Mouse (Mus musculus) olfactory bulb, adult 2 months (tissue): ENCODE results near the gene Scgb3a1. TPM values are rescaled to one million over a fixed set of nuclear protein-coding genes. Genes with fewer than 3 reads are reported as not detected.

Experiments
- H3K27ac ChIP-seq: fragments of 200-500 bp; 2 replicates; pipeline ENCODE4 v1.5.1; 2012; ENCODE audit warnings: low read depth, low read length; ENCODE audit not compliant: insufficient read depth
- H3K4me1 ChIP-seq: fragments of 200-500 bp; 2 replicates; pipeline ENCODE4 v1.6.1; 2012; ENCODE audit warnings: low read length; ENCODE audit not compliant: control insufficient read depth, insufficient read depth
- H3K4me3 ChIP-seq: fragments of 200-500 bp; 2 replicates; pipeline ENCODE4 v1.5.1; 2012; ENCODE audit warnings: mild to moderate bottlenecking, low read depth, low read length, moderate library complexity; ENCODE audit not compliant: insufficient read depth
- CTCF ChIP-seq: fragments of 200-500 bp; IDR thresholded peaks from 2 replicates; pipeline ENCODE4 v1.5.1; 2012; ENCODE audit warnings: low read depth, mild to moderate bottlenecking, low read length, moderate library complexity; ENCODE audit not compliant: insufficient read depth
- POLR2A ChIP-seq: fragments of 200-500 bp; IDR thresholded peaks from 2 replicates; pipeline ENCODE4 v1.6.1; 2012; ENCODE audit warnings: mild to moderate bottlenecking, low read depth, low read length, moderate library complexity; ENCODE audit not compliant: insufficient read depth
- WGBS: fragments of 180-500 bp; shearing (Covaris S2); methylation state at CpG from one replicate; pipeline ENCODE4 v1.1.7; 2018; 5-methylcytosine and 5-hydroxymethylcytosine counted together
- polyA plus RNA-seq: library from polyadenylated mRNA; stranded (reverse); fragments of >200 nt; gene quantifications from 2 replicates; pipeline ENCODE4 v1.2.4, GENCODE M21; 2012; ENCODE audit warnings: low replicate concordance; ENCODE audit not compliant: missing spikeins, insufficient read depth, insufficient read length

The Scgb3a1 gene
- polyA plus RNA-seq, 1 experiment: not detected

- Histone ChIP-seq H3K4me3 (no peak overlapping the region), H3K27ac (no peak overlapping the region), H3K4me1 (no peaks in the 10 kb centered on the region)
- TF ChIP-seq CTCF: no peak
- TF ChIP-seq POLR2A: no peak
- WGBS: 90% methylated on average over 12 of the region's 12 CpGs
Observed at GRCm38 (mm10) chr11:49684237-49684973, 21.0 kb downstream of the Scgb3a1 start.

- TF ChIP-seq CTCF (no peak), POLR2A (no peak)
- WGBS: 89% methylated on average over 3 of the region's 3 CpGs
- no peak overlapping the region for H3K4me3 ChIP-seq
- H3K4me1 ChIP-seq: peaks cover 4% of the 10 kb centered on the region; the same call in 1 of the 2 replicates
- no peak overlapping the region for H3K27ac ChIP-seq
Observed at GRCm38 (mm10) chr11:49695013-49695412, 31.6 kb downstream of the Scgb3a1 start.

- no peak overlapping the region for H3K4me3 ChIP-seq
- no peak overlapping the region for H3K27ac ChIP-seq
- 56% methylated on average over 2 of the region's 2 CpGs for WGBS
- H3K4me1 ChIP-seq: peaks cover 1% of the 10 kb centered on the region; the same call in 1 of the 2 replicates
- no peak for TF ChIP-seq CTCF
- TF ChIP-seq POLR2A: no peak
Observed at GRCm38 (mm10) chr11:49695695-49696094, 32.3 kb downstream of the Scgb3a1 start.

GRCm38 (mm10) chr11:49696472-49696871 is 33.1 kb downstream of the Scgb3a1 start:
- Histone ChIP-seq H3K4me1 (no peaks in the 10 kb centered on the region), H3K27ac (no peak overlapping the region), H3K4me3 (no peak overlapping the region)
- WGBS: 96% methylated on average over 2 of the region's 2 CpGs
- TF ChIP-seq CTCF (no peak), POLR2A (no peak)

GRCm38 (mm10) chr11:49697779-49698178 is 34.4 kb downstream of the Scgb3a1 start:
- Histone ChIP-seq H3K4me3 (no peak overlapping the region), H3K4me1 (no peaks in the 10 kb centered on the region), H3K27ac (no peak overlapping the region)
- TF ChIP-seq POLR2A (no peak), CTCF (no peak)
- 90% methylated on average over 5 of the region's 5 CpGs for WGBS

DNA sequence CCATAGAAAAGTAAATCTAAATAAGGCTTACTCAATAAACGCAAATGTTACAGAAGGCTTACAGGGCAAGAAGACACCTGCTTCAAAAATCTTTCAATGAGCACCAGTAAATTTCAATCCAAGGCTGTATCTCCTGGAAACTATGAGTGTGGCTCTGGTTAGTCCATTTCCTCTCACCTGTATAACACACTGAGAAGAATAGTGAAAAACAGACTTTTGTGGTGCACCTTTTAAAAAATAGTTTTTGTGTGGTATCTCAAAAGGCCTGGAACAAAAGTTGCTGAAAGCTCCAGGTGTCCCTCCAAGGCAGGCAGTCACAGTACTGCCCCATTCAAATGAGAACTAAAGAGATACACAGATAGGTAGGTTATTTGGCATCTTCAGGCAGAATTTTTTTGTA is 35.7 kb downstream of the Scgb3a1 start:
- H3K27ac ChIP-seq: no peak overlapping the region
- TF ChIP-seq CTCF (no peak), POLR2A (no peak)
- 98% methylated on average over 1 of the region's 1 CpGs for WGBS

GRCm38 (mm10) chr11:49702014-49702413 is 38.6 kb downstream of the Scgb3a1 start:
- WGBS: 98% methylated on average over 8 of the region's 8 CpGs
- no peak overlapping the region for H3K4me3 ChIP-seq
- TF ChIP-seq POLR2A (no peak), CTCF (no peak)
- no peaks in the 10 kb centered on the region for H3K4me1 ChIP-seq
- no peak overlapping the region for H3K27ac ChIP-seq

More for the DNA sequence above, 35.7 kb downstream of the Scgb3a1 start:
- H3K4me1 ChIP-seq: no peaks in the 10 kb centered on the region
- H3K4me3 ChIP-seq: no peak overlapping the region

DNA sequence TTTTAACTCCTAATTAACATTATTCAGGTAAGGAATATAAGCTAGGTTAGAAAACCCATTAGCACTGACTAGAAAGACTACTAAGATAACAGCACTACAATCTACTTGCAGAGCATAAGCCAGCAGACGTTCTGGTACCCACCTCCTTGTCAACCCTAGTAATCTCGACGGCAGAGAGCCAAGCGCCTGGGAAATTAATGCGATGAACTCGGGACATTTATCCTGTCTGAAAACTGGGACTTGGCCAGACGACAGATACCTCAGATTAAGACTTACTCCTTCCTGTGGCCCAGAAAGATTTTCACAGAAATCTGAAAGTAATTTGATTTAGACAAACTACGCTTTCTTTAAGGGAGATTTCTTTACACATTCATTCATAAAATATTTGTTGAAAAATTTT is 41.4 kb downstream of the Scgb3a1 start:
- H3K4me1 ChIP-seq: no peaks in the 10 kb centered on the region
- H3K27ac ChIP-seq: no peak overlapping the region
- H3K4me3 ChIP-seq: no peak overlapping the region
- TF ChIP-seq POLR2A: no peak
- TF ChIP-seq CTCF: no peak
- WGBS: 40% methylated on average over 8 of the region's 8 CpGs

- Histone ChIP-seq H3K4me3 (no peak overlapping the region), H3K27ac (no peak overlapping the region), H3K4me1 (no peaks in the 10 kb centered on the region)
- WGBS: 65% methylated on average over 2 of the region's 2 CpGs
- TF ChIP-seq CTCF: no peak
- TF ChIP-seq POLR2A: no peak
Observed at GRCm38 (mm10) chr11:49707834-49708233, 44.4 kb downstream of the Scgb3a1 start.
